Mouse (Mus musculus) thymus, adult 2 months (tissue): ENCODE measurements around the gene Chaf1b. TPM values are rescaled to one million over a fixed set of nuclear protein-coding genes. Genes with fewer than 3 reads are reported as not detected.

Experiments
- DNase-seq: peaks from one replicate; pipeline ENCODE4 v3.0.0; 2021
- H3K27ac ChIP-seq: fragments of 200-500 bp; 2 replicates; pipeline ENCODE4 v1.5.1; 2012; ENCODE audit warnings: low read length, control low read depth; ENCODE audit not compliant: control insufficient read depth, insufficient read depth
- H3K27me3 ChIP-seq: fragments of 200-500 bp; 2 replicates; pipeline ENCODE4 v1.6.1; 2012; ENCODE audit warnings: mild to moderate bottlenecking, low read length, moderate library complexity, mixed read lengths; ENCODE audit not compliant: control insufficient read depth, insufficient read depth
- H3K36me3 ChIP-seq: fragments of 200-500 bp; 2 replicates; pipeline ENCODE4 v1.6.1; 2012; ENCODE audit warnings: mild to moderate bottlenecking, low read length, moderate library complexity; ENCODE audit not compliant: control insufficient read depth, insufficient read depth
- H3K4me1 ChIP-seq: fragments of 200-500 bp; replicated peaks from 2 replicates; pipeline ENCODE4 v1.6.1; 2012; ENCODE audit warnings: low read length; ENCODE audit not compliant: control insufficient read depth, insufficient read depth
- H3K4me3 ChIP-seq: fragments of 200-500 bp; 2 replicates; pipeline ENCODE4 v1.5.1; 2012; ENCODE audit warnings: mild to moderate bottlenecking, low read length, control low read depth, moderate library complexity; ENCODE audit not compliant: control insufficient read depth, insufficient read depth
- CTCF ChIP-seq: fragments of 200-500 bp; IDR thresholded peaks from 2 replicates; pipeline ENCODE4 v1.5.1; 2012; ENCODE audit warnings: mild to moderate bottlenecking, control low read depth, low read length, moderate library complexity, borderline replicate concordance; ENCODE audit not compliant: control insufficient read depth, poor library complexity, insufficient read depth; ENCODE audit errors: extremely low read depth
- POLR2A ChIP-seq: fragments of 200-500 bp; IDR thresholded peaks from 2 replicates; pipeline ENCODE4 v1.6.1; 2012; ENCODE audit warnings: mild to moderate bottlenecking, low read length, control low read depth, moderate library complexity; ENCODE audit not compliant: control insufficient read depth, poor library complexity, insufficient read depth; ENCODE audit errors: extremely low read depth
- WGBS: fragments of 180-500 bp; shearing (Covaris S2); methylation state at CpG from one replicate; pipeline ENCODE4 v1.1.7; 2018; 5-methylcytosine and 5-hydroxymethylcytosine counted together
- polyA plus RNA-seq: library from polyadenylated mRNA; depleted of rRNA; stranded (reverse); fragments of >200 nt; gene quantifications from 2 replicates; pipeline ENCODE4 v1.2.3, GENCODE M21; 2012

Gene Chaf1b
- polyA plus RNA-seq, 1 experiment: 28.8 TPM

GRCm38 (mm10) chr16:93877612-93878380 lies 5.9 kb upstream of the Chaf1b start:
- no peak for DNase-seq
- Histone ChIP-seq H3K36me3 (peaks cover 38% of the 10 kb centered on the region), H3K27ac (no peak overlapping the region), H3K4me3 (no peak overlapping the region), H3K27me3 (no peaks in the 10 kb centered on the region), H3K4me1 (no peaks in the 10 kb centered on the region)
- TF ChIP-seq CTCF: no peak
- TF ChIP-seq POLR2A: no peak
- 90% methylated on average over 6 of the region's 6 CpGs for WGBS

- TF ChIP-seq CTCF (no peak), POLR2A (no peak)
- peak; percentile 21 for DNase-seq
- WGBS: under 1% methylated on average over 43 of the region's 43 CpGs
- H3K4me1 ChIP-seq: peaks cover 6% of the 10 kb centered on the region
- no peaks in the 10 kb centered on the region for H3K27me3 ChIP-seq
- peak overlapping the region; percentile 67 for H3K4me3 ChIP-seq
- no peaks in the 10 kb centered on the region for H3K36me3 ChIP-seq
- H3K27ac ChIP-seq: no peak overlapping the region
These were observed 503 bp downstream of the Chaf1b start for GRCm38 (mm10) chr16:93884086-93884721.

- TF ChIP-seq CTCF: no peak
- TF ChIP-seq POLR2A: no peak
These were observed 1.0 kb downstream of the Chaf1b start for GRCm38 (mm10) chr16:93884722-93885113.

GRCm38 (mm10) chr16:93888481-93888880 lies 4.8 kb downstream of the Chaf1b start:
- 88% methylated on average over 6 of the region's 6 CpGs for WGBS
- H3K4me1 ChIP-seq: peaks cover 3% of the 10 kb centered on the region
- peaks cover 3% of the 10 kb centered on the region; the same call in 1 of the 2 replicates for H3K36me3 ChIP-seq
- no peak for DNase-seq
- H3K27ac ChIP-seq: no peak overlapping the region
- H3K4me3 ChIP-seq: no peak overlapping the region
- TF ChIP-seq CTCF (no peak), POLR2A (no peak)
- no peaks in the 10 kb centered on the region for H3K27me3 ChIP-seq

More at GRCm38 (mm10) chr16:93884722-93885113, 1.0 kb downstream of the Chaf1b start:
- peak overlapping the region; percentile 67 for H3K4me3 ChIP-seq
- H3K27me3 ChIP-seq: no peaks in the 10 kb centered on the region
- H3K36me3 ChIP-seq: no peaks in the 10 kb centered on the region
- H3K4me1 ChIP-seq: peaks cover 6% of the 10 kb centered on the region
- WGBS: 55% methylated on average over 5 of the region's 5 CpGs
- no peak overlapping the region for H3K27ac ChIP-seq
- no peak for DNase-seq

GRCm38 (mm10) chr16:93890948-93891604 lies 7.4 kb downstream of the Chaf1b start:
- TF ChIP-seq POLR2A (no peak), CTCF (no peak)
- no peak overlapping the region for H3K4me3 ChIP-seq
- H3K27ac ChIP-seq: no peak overlapping the region
- H3K36me3 ChIP-seq: peaks cover 8% of the 10 kb centered on the region; the same call in 1 of the 2 replicates
- H3K27me3 ChIP-seq: no peaks in the 10 kb centered on the region
- 55% methylated on average over 12 of the region's 12 CpGs for WGBS
- no peaks in the 10 kb centered on the region for H3K4me1 ChIP-seq
- no peak for DNase-seq

GRCm38 (mm10) chr16:93893285-93893684 lies 9.6 kb downstream of the Chaf1b start:
- WGBS: 96% methylated on average over 5 of the region's 5 CpGs
- H3K36me3 ChIP-seq: peaks cover 9% of the 10 kb centered on the region; the same call in 1 of the 2 replicates
- TF ChIP-seq POLR2A (no peak), CTCF (no peak)
- no peaks in the 10 kb centered on the region for H3K27me3 ChIP-seq
- DNase-seq: no peak
- no peaks in the 10 kb centered on the region for H3K4me1 ChIP-seq
- no peak overlapping the region for H3K4me3 ChIP-seq
- no peak overlapping the region for H3K27ac ChIP-seq
